Mouse (Mus musculus) embryo, embryonic 9.5 days (tissue): ENCODE data around the gene Atf5.

ENCODE experiments used
- DNase-seq: peaks from one replicate; pipeline ENCODE4 v3.0.0-alpha.2; 2017; ENCODE audit errors: extremely low spot score

Atf5 gene

GRCm38 (mm10) chr7:44850146-44850545 lies 33.7 kb upstream of the Atf5 start:
- DNase-seq, result peak; percentile 87

GRCm38 (mm10) chr7:44849416-44850111 lies 33.1 kb upstream of the Atf5 start:
- peak; percentile 92 for DNase-seq

- peak; percentile 97 for DNase-seq
Observed at GRCm38 (mm10) chr7:44848561-44849415, 32.3 kb upstream of the Atf5 start, which contains the start of the genes Akt1s1 and Tbc1d17. TSS of gene Akt1s1 (plus strand) at chr7:44848991. TSS of gene Tbc1d17 (minus strand) at chr7:44849079.

DNA sequence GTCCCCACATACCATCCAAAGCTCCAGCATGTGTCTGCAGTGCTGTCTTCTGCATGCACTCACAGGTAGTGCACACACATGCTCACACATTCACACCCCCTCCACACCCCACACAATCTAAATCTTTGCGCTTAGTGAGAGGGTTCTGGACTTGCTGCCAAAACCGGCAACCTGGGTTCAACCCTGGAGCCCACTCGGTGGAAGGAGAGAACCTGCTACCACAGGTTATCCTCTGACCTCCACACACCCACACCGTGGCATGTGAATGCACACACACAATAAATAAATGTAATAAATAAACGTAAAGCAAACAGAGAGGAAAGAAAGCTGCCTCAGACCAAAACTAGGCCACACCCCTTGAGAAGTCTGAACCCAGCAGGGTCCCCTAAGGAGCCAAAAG lies 31.3 kb upstream of the Atf5 start:
- no peak for DNase-seq

DNA sequence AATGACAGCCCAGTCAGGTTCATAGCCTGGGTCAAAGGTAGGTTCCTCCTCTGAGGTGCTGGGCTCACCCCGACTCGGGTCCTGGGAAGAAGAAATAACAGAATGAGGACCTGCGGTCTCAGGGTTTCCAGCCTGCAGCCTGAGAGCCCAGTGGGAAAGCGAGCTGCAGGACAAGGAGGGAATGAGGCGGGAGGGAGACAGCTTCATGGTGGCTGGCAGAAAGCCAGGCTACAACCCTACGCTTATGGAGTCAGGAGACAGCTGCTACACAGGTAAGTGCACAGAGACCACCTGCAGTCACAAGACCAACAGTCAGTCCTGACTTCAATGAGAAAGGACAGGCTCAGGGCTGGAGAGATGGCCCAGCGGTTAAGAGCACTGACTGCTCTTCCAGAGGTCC lies 30.3 kb upstream of the Atf5 start:
- no peak for DNase-seq

DNA sequence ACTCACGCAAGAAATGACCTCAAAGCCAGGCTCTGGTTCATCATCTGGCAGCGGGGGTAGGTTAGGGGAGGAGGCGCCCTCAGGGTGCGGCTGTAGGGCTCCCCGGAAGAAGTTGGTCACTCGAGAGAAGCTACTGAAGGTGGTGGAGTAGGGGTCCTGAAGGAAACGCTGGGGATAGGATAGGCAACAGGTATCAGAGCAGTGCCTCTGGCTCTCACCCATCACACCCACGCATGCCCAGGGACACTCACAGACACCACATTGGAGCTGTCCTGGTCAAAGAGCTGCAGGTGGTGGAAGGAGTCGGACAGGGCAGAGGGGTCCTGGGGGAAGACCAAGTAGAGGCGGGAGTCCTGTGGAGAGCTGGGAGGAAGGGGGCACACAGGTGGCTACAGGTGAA lies 28.5 kb upstream of the Atf5 start:
- no peak for DNase-seq

DNA sequence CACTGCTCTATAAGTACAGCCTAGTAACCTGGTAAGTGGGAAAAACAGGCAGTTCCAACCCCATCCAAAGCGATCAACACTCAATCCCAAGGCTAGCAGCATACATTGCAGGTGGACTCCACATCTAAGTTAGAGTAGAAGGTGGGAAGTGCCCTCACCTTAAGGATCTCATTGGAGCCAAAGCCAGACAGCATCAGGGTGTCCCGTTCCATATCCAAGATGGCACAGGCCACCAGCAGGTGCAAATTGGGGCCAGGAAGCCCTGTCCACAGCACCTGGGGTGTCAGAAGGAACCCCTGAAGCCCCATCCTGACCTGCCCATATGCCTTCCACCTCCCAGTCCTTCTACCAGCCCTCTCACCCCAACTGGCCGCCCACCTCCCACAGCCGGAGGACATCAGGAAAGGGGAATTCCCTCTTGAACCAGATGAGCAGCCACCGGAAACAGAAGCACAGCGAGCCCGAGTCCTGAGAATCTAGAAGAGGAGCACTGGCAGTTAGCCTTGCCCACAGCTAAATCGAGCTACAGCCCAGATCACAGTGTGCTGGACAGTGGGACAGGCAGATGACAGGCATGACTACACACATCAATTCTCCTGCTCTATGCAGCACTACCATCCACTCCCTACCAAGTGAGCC lies 25.5 kb upstream of the Atf5 start:
- DNase-seq, result no peak

DNA sequence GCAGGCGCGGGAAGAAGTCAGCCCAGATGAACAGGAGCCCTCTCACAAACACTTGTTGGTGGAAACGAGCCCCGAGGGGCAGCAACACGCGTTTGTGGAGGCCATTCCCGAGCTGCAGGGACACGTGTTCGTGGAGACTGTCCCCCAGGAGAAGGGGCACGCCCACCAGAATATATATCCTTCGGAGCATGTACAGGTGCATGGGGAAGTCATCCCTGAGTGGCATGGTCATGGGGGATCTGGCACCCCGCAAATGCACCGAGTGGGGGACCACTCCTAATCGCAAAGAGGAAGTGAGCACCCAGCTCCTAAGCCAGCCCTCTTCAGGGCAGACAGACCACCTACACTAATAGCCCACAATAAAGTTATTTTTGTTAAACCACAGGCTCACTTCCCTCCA lies 24.0 kb upstream of the Atf5 start:
- DNase-seq, result no peak

DNA sequence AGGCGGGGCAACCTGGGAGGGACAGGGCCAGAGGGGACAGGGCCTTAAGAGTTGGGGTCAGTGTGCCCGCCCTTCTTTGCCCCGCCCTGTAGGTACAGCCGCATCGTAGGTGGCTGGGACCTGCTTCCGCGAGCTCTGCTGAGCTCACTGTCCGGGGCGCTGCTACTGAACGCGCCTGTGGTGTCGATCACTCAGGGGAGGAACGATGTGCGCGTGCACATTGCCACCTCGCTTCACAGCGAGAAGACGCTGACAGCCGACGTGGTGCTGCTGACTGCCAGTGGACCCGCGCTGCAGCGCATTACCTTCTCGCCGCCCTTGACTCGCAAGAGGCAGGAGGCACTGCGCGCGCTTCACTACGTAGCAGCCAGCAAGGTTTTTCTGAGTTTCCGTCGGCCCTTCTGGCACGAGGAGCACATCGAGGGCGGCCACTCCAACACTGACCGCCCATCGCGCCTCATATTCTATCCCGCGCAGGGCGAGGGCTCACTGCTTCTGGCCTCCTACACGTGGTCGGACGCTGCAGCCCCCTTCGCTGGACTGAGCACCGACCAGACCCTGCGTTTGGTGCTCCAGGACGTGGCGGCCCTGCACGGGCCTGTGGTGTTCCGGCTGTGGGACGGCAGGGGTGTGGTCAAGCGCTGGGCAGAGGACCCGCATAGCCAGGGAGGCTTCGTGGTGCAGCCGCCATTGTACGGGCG lies 23.2 kb upstream of the Atf5 start:
- DNase-seq, result peak; percentile 61

- DNase-seq, result no peak
Observed at GRCm38 (mm10) chr7:44839171-44839490, 22.7 kb upstream of the Atf5 start.

DNA sequence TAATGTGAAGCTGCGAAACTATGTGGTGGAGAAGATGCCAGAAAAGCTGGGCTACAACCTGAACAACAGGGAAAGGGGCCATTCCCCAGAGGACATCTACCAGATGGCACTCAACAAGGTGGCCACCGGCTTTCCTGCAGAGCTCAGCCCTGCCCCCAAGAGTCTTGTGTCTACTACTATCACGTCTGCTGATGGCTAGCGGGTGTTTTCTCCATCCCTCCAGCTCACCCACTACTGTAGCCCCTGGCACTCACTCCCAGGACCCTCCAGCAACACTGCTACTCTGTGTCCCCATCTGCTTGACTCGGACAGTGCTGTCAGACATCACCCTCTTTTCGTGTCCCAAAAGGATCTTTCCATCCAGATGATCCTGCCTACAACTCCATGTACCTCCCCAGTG lies 21.6 kb upstream of the Atf5 start:
- DNase-seq, result no peak

- DNase-seq, result no peak
Observed at GRCm38 (mm10) chr7:44836423-44837053, 20.1 kb upstream of the Atf5 start.

- no peak for DNase-seq
Observed at GRCm38 (mm10) chr7:44836016-44836404, 19.6 kb upstream of the Atf5 start.

GRCm38 (mm10) chr7:44835373-44836015 lies 19.0 kb upstream of the Atf5 start:
- DNase-seq, result no peak

GRCm38 (mm10) chr7:44832763-44833162 lies 16.3 kb upstream of the Atf5 start:
- no peak for DNase-seq

DNA sequence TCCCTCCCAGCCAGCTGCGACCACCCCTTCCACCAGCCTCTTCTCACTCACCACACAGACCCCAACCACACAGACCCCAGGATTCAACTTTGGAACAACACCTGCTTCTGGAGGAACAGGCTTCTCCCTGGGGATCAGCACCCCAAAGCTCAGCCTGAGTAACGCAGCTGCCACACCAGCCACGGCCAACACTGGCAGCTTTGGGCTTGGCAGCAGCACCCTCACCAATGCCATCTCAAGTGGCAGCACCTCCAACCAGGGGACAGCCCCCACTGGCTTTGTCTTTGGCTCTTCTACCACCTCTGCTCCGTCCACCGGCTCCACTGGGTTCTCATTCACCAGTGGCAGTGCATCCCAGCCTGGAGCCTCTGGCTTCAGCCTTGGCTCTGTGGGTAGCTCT lies 12.2 kb upstream of the Atf5 start:
- no peak for DNase-seq

DNA sequence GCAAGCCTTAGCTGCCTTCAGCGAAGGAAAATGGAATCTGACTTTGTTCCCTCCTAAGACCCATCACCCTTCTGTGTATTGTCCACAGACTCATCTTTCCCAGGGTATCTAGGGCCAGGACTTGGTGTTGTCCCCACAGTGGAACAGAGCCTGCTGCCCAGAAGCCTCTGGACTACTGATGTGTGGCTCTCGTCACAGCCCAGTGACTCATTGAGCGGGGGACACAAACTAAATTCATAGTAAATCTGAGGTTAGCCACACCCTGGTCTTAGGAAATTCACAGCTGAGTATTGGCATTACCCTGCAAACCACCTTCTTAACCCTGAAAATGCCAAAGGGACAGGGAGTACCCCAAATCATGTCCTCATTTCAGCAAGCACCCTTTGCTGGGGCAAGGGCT lies 10.3 kb upstream of the Atf5 start:
- no peak for DNase-seq

- DNase-seq, result peak; percentile 61
Observed at GRCm38 (mm10) chr7:44824872-44825271, 8.4 kb upstream of the Atf5 start.

DNA sequence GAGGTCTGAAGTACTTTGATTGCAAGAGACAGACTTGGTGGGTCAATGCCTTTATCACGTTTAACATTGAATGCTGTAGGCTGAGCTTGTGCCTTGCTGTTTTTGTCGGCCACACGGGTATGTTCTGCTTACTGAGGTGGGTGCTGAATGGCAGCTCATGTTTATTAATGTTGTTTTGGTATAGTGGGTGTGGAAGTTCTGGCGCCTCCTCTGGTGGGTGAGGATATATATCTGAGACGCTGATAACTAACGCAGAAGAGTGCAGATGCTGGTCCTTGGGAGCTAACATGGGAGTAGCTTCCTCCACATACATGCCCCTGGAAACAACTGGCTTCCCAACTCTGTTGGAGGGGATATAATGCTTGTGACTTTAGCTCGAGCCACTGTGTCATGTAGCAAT lies 7.0 kb upstream of the Atf5 start:
- DNase-seq, result no peak

- no peak for DNase-seq
Observed at GRCm38 (mm10) chr7:44821666-44822448, 5.4 kb upstream of the Atf5 start.
